Mouse (Mus musculus) kidney, adult 9 months (tissue): ENCODE results near the gene Skil.

Source experiments
- DNase-seq: peaks from one replicate; pipeline ENCODE4 v3.0.0; 2022

Gene Skil

GRCm38 (mm10) chr3:31085000-31085399 lies 9.9 kb upstream of the Skil start:
- DNase-seq = no peak

- no peak for DNase-seq
Measured at GRCm38 (mm10) chr3:31088789-31089775, 5.8 kb upstream of the Skil start.

- no peak for DNase-seq
Measured at GRCm38 (mm10) chr3:31089956-31090355, 4.9 kb upstream of the Skil start.

- DNase-seq = no peak
Measured at GRCm38 (mm10) chr3:31093196-31093595, 1.7 kb upstream of the Skil start.

GRCm38 (mm10) chr3:31093627-31094351 lies 1.1 kb upstream of the Skil start:
- peak; percentile 73 for DNase-seq

- DNase-seq = no peak
Measured at GRCm38 (mm10) chr3:31095179-31095490, 277 bp downstream of the Skil start.

GRCm38 (mm10) chr3:31095491-31096154 lies 765 bp downstream of the Skil start:
- DNase-seq = peak; percentile 66

- peak; percentile 42 for DNase-seq
Measured at GRCm38 (mm10) chr3:31096155-31097101, 1.6 kb downstream of the Skil start.

- no peak for DNase-seq
Measured at GRCm38 (mm10) chr3:31097102-31097720, 2.4 kb downstream of the Skil start.

- no peak for DNase-seq
Measured at GRCm38 (mm10) chr3:31097976-31098375, 3.1 kb downstream of the Skil start.

- DNase-seq = no peak
Measured at GRCm38 (mm10) chr3:31098556-31098955, 3.7 kb downstream of the Skil start.

GRCm38 (mm10) chr3:31100026-31100425 lies 5.2 kb downstream of the Skil start:
- DNase-seq = no peak

- DNase-seq = no peak
Measured at GRCm38 (mm10) chr3:31100802-31101201, 5.9 kb downstream of the Skil start.

- DNase-seq = no peak
Measured at GRCm38 (mm10) chr3:31104936-31105335, 10.1 kb downstream of the Skil start.

- DNase-seq = no peak
Measured at GRCm38 (mm10) chr3:31106597-31106996, 11.7 kb downstream of the Skil start.

- DNase-seq = no peak
Measured at GRCm38 (mm10) chr3:31107674-31108073, 12.8 kb downstream of the Skil start.

- DNase-seq = no peak
Measured at GRCm38 (mm10) chr3:31109108-31109507, 14.2 kb downstream of the Skil start.

GRCm38 (mm10) chr3:31123098-31123497 lies 28.2 kb downstream of the Skil start:
- DNase-seq = no peak

- DNase-seq = no peak
Measured at GRCm38 (mm10) chr3:31126303-31126702, 31.4 kb downstream of the Skil start.

GRCm38 (mm10) chr3:31126848-31127247 lies 32.0 kb downstream of the Skil start:
- DNase-seq = peak; percentile 80

- no peak for DNase-seq
Measured at GRCm38 (mm10) chr3:31129766-31130165, 34.9 kb downstream of the Skil start.

GRCm38 (mm10) chr3:31133664-31134063 lies 38.8 kb downstream of the Skil start:
- DNase-seq = no peak
